Mouse (Mus musculus) layer of hippocampus, postnatal 36 days (tissue): Measurements from ENCODE around the gene Ccdc63. TPM values are rescaled to one million over a fixed set of nuclear protein-coding genes. Genes with fewer than 3 reads are reported as not detected.
"Not testable (repeated sequence)": the region's sequence is repeated elsewhere in the genome, so short reads cannot be mapped to it uniquely, and the experiment has no call there.

Experiments used
- DNase-seq, 2 experiments: peaks; one replicate each; pipeline ENCODE4 v3.0.0; 2022
- total RNA-seq, 2 experiments: library from RNA; stranded (reverse); gene quantifications; 2 replicates each; pipeline ENCODE4 v1.2.3; 2021

Gene Ccdc63
- total RNA-seq, result 1 to 10 TPM in 1 of 2 experiments, under 1 TPM in 1; 0.68 to 1.1 TPM

- no peak for DNase-seq
These were observed at the start of gene Ccdc63 for GRCm38 (mm10) chr5:122140723-122141122. Ccdc63 (minus strand) TSS chr5:122140823.

- DNase-seq, result no peak
These were observed 48.5 kb upstream of the Ccdc63 start for GRCm38 (mm10) chr5:122189115-122189514.

GRCm38 (mm10) chr5:122184858-122185257, 44.2 kb upstream of the Ccdc63 start:
- not testable (repeated sequence) for DNase-seq

GRCm38 (mm10) chr5:122184283-122184806, 43.7 kb upstream of the Ccdc63 start:
- DNase-seq, result no peak

- peak in 1 of 2 experiments; percentile 31 for DNase-seq
These were observed 39.0 kb upstream of the Ccdc63 start for GRCm38 (mm10) chr5:122179665-122180064.

- DNase-seq, result no peak
These were observed 35.8 kb upstream of the Ccdc63 start for GRCm38 (mm10) chr5:122176398-122176797.

- DNase-seq, result no peak
These were observed 35.3 kb upstream of the Ccdc63 start for GRCm38 (mm10) chr5:122175961-122176360.

GRCm38 (mm10) chr5:122175402-122175801, 34.8 kb upstream of the Ccdc63 start:
- no peak for DNase-seq

- no peak for DNase-seq
These were observed 30.4 kb upstream of the Ccdc63 start for GRCm38 (mm10) chr5:122171058-122171457.

GRCm38 (mm10) chr5:122168344-122169069, 27.9 kb upstream of the Ccdc63 start:
- DNase-seq, result no peak

GRCm38 (mm10) chr5:122166636-122167161, 26.1 kb upstream of the Ccdc63 start:
- DNase-seq, result no peak

GRCm38 (mm10) chr5:122165233-122165915, 24.8 kb upstream of the Ccdc63 start:
- DNase-seq, result peak in 1 of 2 experiments; percentile 32

GRCm38 (mm10) chr5:122164011-122164410, 23.4 kb upstream of the Ccdc63 start:
- no peak for DNase-seq

- DNase-seq, result no peak
These were observed 22.6 kb upstream of the Ccdc63 start for GRCm38 (mm10) chr5:122163194-122163593.

GRCm38 (mm10) chr5:122158557-122159515, 18.2 kb upstream of the Ccdc63 start:
- DNase-seq, result no peak

- peak; percentile 85 to 88 for DNase-seq
These were observed 17.3 kb upstream of the Ccdc63 start, which contains the start of gene Ppp1cc for GRCm38 (mm10) chr5:122157827-122158381. Ppp1cc (plus strand) TSS chr5:122158278.

- DNase-seq, result no peak
These were observed 15.9 kb upstream of the Ccdc63 start for GRCm38 (mm10) chr5:122156486-122156885.

- no peak for DNase-seq
These were observed 15.0 kb upstream of the Ccdc63 start for GRCm38 (mm10) chr5:122155613-122156012.

GRCm38 (mm10) chr5:122154782-122155181, 14.2 kb upstream of the Ccdc63 start:
- DNase-seq, result no peak

GRCm38 (mm10) chr5:122154006-122154405, 13.4 kb upstream of the Ccdc63 start:
- no peak for DNase-seq

GRCm38 (mm10) chr5:122152508-122152907, 11.9 kb upstream of the Ccdc63 start:
- not testable (repeated sequence) for DNase-seq

- DNase-seq, result no peak
These were observed 8.6 kb upstream of the Ccdc63 start for GRCm38 (mm10) chr5:122149259-122149658.
